Mouse (Mus musculus): ENCODE measurements around the gene Cacnb1. TPM values are rescaled to one million over a fixed set of nuclear protein-coding genes. Genes with fewer than 3 reads are reported as not detected.

Gene Cacnb1
- polyA plus RNA-seq, 1 experiment: 79.4 TPM

GRCm38 (mm10) chr11:98001351-98001824 is 21.4 kb downstream of the Cacnb1 start:
- no peak overlapping the region for H3K4me3 ChIP-seq (ENCODE audit: control insufficient read depth, low read depth, low read length)

GRCm38 (mm10) chr11:98000378-98001140 is 22.3 kb downstream of the Cacnb1 start:
- Histone ChIP-seq H3K36me3 (ENCODE audit: control insufficient read depth, insufficient read depth, low read length) (no peaks in the 10 kb centered on the region), H3K4me3 (ENCODE audit: control insufficient read depth, low read depth, low read length) (no peak overlapping the region), H3K4me1 (ENCODE audit: control insufficient read depth, insufficient read depth, low read length) (peaks cover 20% of the 10 kb centered on the region), H3K27me3 (ENCODE audit: control insufficient read depth, insufficient read depth, low read length) (no peaks in the 10 kb centered on the region), H3K27ac (ENCODE audit: control insufficient read depth, insufficient read depth, low read depth, low read length) (no peak overlapping the region)
- TF ChIP-seq CTCF (IDR thresholded peaks at IDR 0.05; ENCODE audit: control insufficient read depth, insufficient read depth, insufficient replicate concordance, low read depth, low read length) (no peak), POLR2A (IDR thresholded peaks at IDR 0.05; ENCODE audit: control insufficient read depth, low read depth, low read length) (no peak)

More at GRCm38 (mm10) chr11:98001351-98001824, 21.4 kb downstream of the Cacnb1 start:
- no peak for TF ChIP-seq POLR2A (IDR thresholded peaks at IDR 0.05; ENCODE audit: control insufficient read depth, low read depth, low read length)
- TF ChIP-seq CTCF (IDR thresholded peaks at IDR 0.05; ENCODE audit: control insufficient read depth, insufficient read depth, insufficient replicate concordance, low read depth, low read length): no peak
- Histone ChIP-seq H3K27ac (ENCODE audit: control insufficient read depth, insufficient read depth, low read depth, low read length) (no peak overlapping the region), H3K36me3 (ENCODE audit: control insufficient read depth, insufficient read depth, low read length) (no peaks in the 10 kb centered on the region), H3K4me1 (ENCODE audit: control insufficient read depth, insufficient read depth, low read length) (peaks cover 20% of the 10 kb centered on the region), H3K27me3 (ENCODE audit: control insufficient read depth, insufficient read depth, low read length) (no peaks in the 10 kb centered on the region)

- no peaks in the 10 kb centered on the region for H3K36me3 ChIP-seq (ENCODE audit: control insufficient read depth, insufficient read depth, low read length)
- H3K27ac ChIP-seq (ENCODE audit: control insufficient read depth, insufficient read depth, low read depth, low read length): no peak overlapping the region
- peaks cover 2% of the 10 kb centered on the region; the same call in 1 of the 2 replicates for H3K27me3 ChIP-seq (ENCODE audit: control insufficient read depth, insufficient read depth, low read length)
- H3K4me1 ChIP-seq (ENCODE audit: control insufficient read depth, insufficient read depth, low read length): peaks cover 21% of the 10 kb centered on the region
- H3K4me3 ChIP-seq (ENCODE audit: control insufficient read depth, low read depth, low read length): no peak overlapping the region
- TF ChIP-seq CTCF (IDR thresholded peaks at IDR 0.05; ENCODE audit: control insufficient read depth, insufficient read depth, insufficient replicate concordance, low read depth, low read length) (no peak), POLR2A (IDR thresholded peaks at IDR 0.05; ENCODE audit: control insufficient read depth, low read depth, low read length) (no peak)
Observed at GRCm38 (mm10) chr11:97999748-98000147, 23.1 kb downstream of the Cacnb1 start.

GRCm38 (mm10) chr11:97998898-97999608 is 23.8 kb downstream of the Cacnb1 start:
- H3K36me3 ChIP-seq (ENCODE audit: control insufficient read depth, insufficient read depth, low read length): no peaks in the 10 kb centered on the region
- peaks cover 2% of the 10 kb centered on the region; the same call in 1 of the 2 replicates for H3K27me3 ChIP-seq (ENCODE audit: control insufficient read depth, insufficient read depth, low read length)
- H3K4me1 ChIP-seq (ENCODE audit: control insufficient read depth, insufficient read depth, low read length): peaks cover 27% of the 10 kb centered on the region
- TF ChIP-seq POLR2A (IDR thresholded peaks at IDR 0.05; ENCODE audit: control insufficient read depth, low read depth, low read length): no peak
- no peak for TF ChIP-seq CTCF (IDR thresholded peaks at IDR 0.05; ENCODE audit: control insufficient read depth, insufficient read depth, insufficient replicate concordance, low read depth, low read length)
- H3K27ac ChIP-seq (ENCODE audit: control insufficient read depth, insufficient read depth, low read depth, low read length): no peak overlapping the region
- no peak overlapping the region for H3K4me3 ChIP-seq (ENCODE audit: control insufficient read depth, low read depth, low read length)

GRCm38 (mm10) chr11:97998074-97998793 is 24.6 kb downstream of the Cacnb1 start:
- peaks cover 25% of the 10 kb centered on the region for H3K4me1 ChIP-seq (ENCODE audit: control insufficient read depth, insufficient read depth, low read length)
- H3K27ac ChIP-seq (ENCODE audit: control insufficient read depth, insufficient read depth, low read depth, low read length): no peak overlapping the region
- H3K4me3 ChIP-seq (ENCODE audit: control insufficient read depth, low read depth, low read length): no peak overlapping the region
- no peaks in the 10 kb centered on the region for H3K36me3 ChIP-seq (ENCODE audit: control insufficient read depth, insufficient read depth, low read length)
- TF ChIP-seq CTCF (IDR thresholded peaks at IDR 0.05; ENCODE audit: control insufficient read depth, insufficient read depth, insufficient replicate concordance, low read depth, low read length): no peak
- TF ChIP-seq POLR2A (IDR thresholded peaks at IDR 0.05; ENCODE audit: control insufficient read depth, low read depth, low read length): no peak
- peaks cover 2% of the 10 kb centered on the region; the same call in 1 of the 2 replicates for H3K27me3 ChIP-seq (ENCODE audit: control insufficient read depth, insufficient read depth, low read length)

- TF ChIP-seq CTCF (IDR thresholded peaks at IDR 0.05; ENCODE audit: control insufficient read depth, insufficient read depth, insufficient replicate concordance, low read depth, low read length) (no peak), POLR2A (IDR thresholded peaks at IDR 0.05; ENCODE audit: control insufficient read depth, low read depth, low read length) (no peak)
- Histone ChIP-seq H3K4me1 (ENCODE audit: control insufficient read depth, insufficient read depth, low read length) (peaks cover 20% of the 10 kb centered on the region), H3K36me3 (ENCODE audit: control insufficient read depth, insufficient read depth, low read length) (no peaks in the 10 kb centered on the region), H3K27ac (ENCODE audit: control insufficient read depth, insufficient read depth, low read depth, low read length) (no peak overlapping the region), H3K4me3 (ENCODE audit: control insufficient read depth, low read depth, low read length) (no peak overlapping the region), H3K27me3 (ENCODE audit: control insufficient read depth, insufficient read depth, low read length) (peaks cover 2% of the 10 kb centered on the region; the same call in 1 of the 2 replicates)
Observed at GRCm38 (mm10) chr11:97997387-97997960, 25.4 kb downstream of the Cacnb1 start.

Data from testis, adult 2 months (tissue).